Mouse (Mus musculus) megakaryocyte, adult 5-6 weeks (primary cell): Measurements from ENCODE around the gene Syngap1. TPM values are rescaled to one million over a fixed set of nuclear protein-coding genes. Genes with fewer than 3 reads are reported as not detected.
A peak's percentile ranks its signal among the peaks of the same experiment; 100 is the strongest.

Experiments used
- ATAC-seq: 2 replicates; pipeline ENCODE4 v1.8.0; 2016; ENCODE audit warnings: mild to moderate bottlenecking, inconsistent platforms; ENCODE audit not compliant: poor library complexity, severe bottlenecking
- total RNA-seq, 2 experiments: library from RNA; stranded (forward) in 1 of 2; stranded (reverse) in 1 of 2; fragments of 153-499, 151-499 nt in 1 of 2; fragments of 221-1000, 200-1000 nt in 1 of 2; gene quantifications; 2 replicates each; pipeline versions ENCODE4 v1.2.3 to v1.2.4; 2015 to 2017

The Syngap1 gene
- total RNA-seq, 2 experiments from 2014 or later, result 0.33 to 3.9 TPM

GRCm38 (mm10) chr17:26936453-26936852 is 4.6 kb upstream of the Syngap1 start:
- ATAC-seq, result no peak

- no peak for ATAC-seq
Measured at GRCm38 (mm10) chr17:26936921-26937695, 3.9 kb upstream of the Syngap1 start.

GRCm38 (mm10) chr17:26937883-26938695 is 3.0 kb upstream of the Syngap1 start:
- ATAC-seq, result no peak

- ATAC-seq, result 0 out of 2 replicates have a peak, but pooled peaks have one; percentile 4
Measured at GRCm38 (mm10) chr17:26938731-26939130, 2.3 kb upstream of the Syngap1 start.

GRCm38 (mm10) chr17:26939178-26939972 is 1.7 kb upstream of the Syngap1 start, which contains the start of gene Cuta:
Gene Cuta, minus strand, starts transcription at chr17:26939569.
- peak; percentile 96 for ATAC-seq

- ATAC-seq, result no peak
Measured at GRCm38 (mm10) chr17:26939973-26940300, 1.1 kb upstream of the Syngap1 start.

- no peak for ATAC-seq
Measured at GRCm38 (mm10) chr17:26941841-26942570, 953 bp downstream of the Syngap1 start.

- ATAC-seq, result no peak
Measured at GRCm38 (mm10) chr17:26945824-26946495, 4.9 kb downstream of the Syngap1 start.

GRCm38 (mm10) chr17:26946567-26946966 is 5.5 kb downstream of the Syngap1 start:
- no peak; the same call in 1 of the 2 replicates for ATAC-seq

- ATAC-seq, result no peak
Measured at GRCm38 (mm10) chr17:26947231-26948100, 6.4 kb downstream of the Syngap1 start.

GRCm38 (mm10) chr17:26948316-26949050 is 7.4 kb downstream of the Syngap1 start:
- ATAC-seq, result 0 out of 2 replicates have a peak, but pooled peaks have one; percentile 31

GRCm38 (mm10) chr17:26949051-26949577 is 8.1 kb downstream of the Syngap1 start:
- peak; percentile 39 for ATAC-seq

GRCm38 (mm10) chr17:26949866-26950265 is 8.8 kb downstream of the Syngap1 start:
- ATAC-seq, result no peak

GRCm38 (mm10) chr17:26950560-26951288 is 9.7 kb downstream of the Syngap1 start:
- no peak for ATAC-seq

GRCm38 (mm10) chr17:26951406-26951805 is 10.4 kb downstream of the Syngap1 start:
- 0 out of 2 replicates have a peak, but pooled peaks have one; percentile 34 for ATAC-seq

- no peak for ATAC-seq
Measured at GRCm38 (mm10) chr17:26951952-26952877, 11.2 kb downstream of the Syngap1 start.
